Mouse (Mus musculus) stomach, embryonic 14.5 days (tissue): ENCODE measurements at regions not wholly inside any gene's neighbourhood (a gene's known extent, or its start where the extent isn't known, plus 50 kb on each side); places are given as distances from the start of the nearest gene placed in this dataset.

Experiments used
- ATAC-seq: fragments of 200-750 bp; cut with Nextera tagmentation; 2 replicates; pipeline ENCODE4 v1.8.0; 2017; ENCODE audit warnings: low read depth, moderate TSS enrichment; ENCODE audit not compliant: insufficient number of reproducible peaks, insufficient read depth, low FRiP score
- H3K27ac ChIP-seq: fragments of 300-500 bp; sonication (generic); 2 replicates; pipeline ENCODE4 v1.5.1; 2014; ENCODE audit warnings: mild to moderate bottlenecking, low read length, moderate library complexity, mixed read lengths
- H3K27me3 ChIP-seq: fragments of 300-500 bp; sonication (generic); 2 replicates; pipeline ENCODE4 v1.6.1; 2014; ENCODE audit warnings: low read length, control low read depth, mixed read lengths; ENCODE audit not compliant: control insufficient read depth, insufficient read depth
- H3K36me3 ChIP-seq: fragments of 300-500 bp; sonication (generic); 2 replicates; pipeline ENCODE4 v1.6.1; 2014; ENCODE audit warnings: mild to moderate bottlenecking, control low read depth, low read length, moderate library complexity, mixed read lengths; ENCODE audit not compliant: control insufficient read depth, insufficient read depth
- H3K4me1 ChIP-seq: fragments of 300-500 bp; sonication (generic); 2 replicates; pipeline ENCODE4 v1.6.1; 2014; ENCODE audit warnings: low read length, control low read depth, mixed read lengths; ENCODE audit not compliant: control insufficient read depth, insufficient read depth
- H3K4me2 ChIP-seq: fragments of 300-500 bp; sonication (generic); replicated peaks from 2 replicates; pipeline ENCODE4 v1.6.1; 2014; ENCODE audit warnings: low read depth, low read length, control low read depth
- H3K4me3 ChIP-seq: fragments of 300-500 bp; sonication (generic); 2 replicates; pipeline ENCODE4 v1.5.1; 2014; ENCODE audit warnings: low read depth, low read length, control low read depth
- H3K9ac ChIP-seq: fragments of 300-500 bp; sonication (generic); replicated peaks from 2 replicates; pipeline ENCODE4 v1.6.1; 2014; ENCODE audit warnings: low read depth, mild to moderate bottlenecking, control low read depth, low read length, moderate library complexity, mixed read lengths
- H3K9me3 ChIP-seq: fragments of 300-500 bp; sonication (generic); 2 replicates; pipeline ENCODE4 v1.6.1; 2016; ENCODE audit warnings: low read depth, low read length, control low read depth; ENCODE audit not compliant: control insufficient read depth
- WGBS: fragments of 180-500 bp; shearing (Covaris S2); extraction: QIAGEN DNeasy Blood & Tissue Kit; methylation state at CpG from one replicate; pipeline ENCODE4 v1.1.7; 2014; 5-methylcytosine and 5-hydroxymethylcytosine counted together

GRCm38 (mm10) chr6:33193823-33194222 lies 55.1 kb upstream of the Exoc4 start:
- Histone ChIP-seq H3K9me3 (no peaks in the 10 kb centered on the region), H3K4me3 (no peak overlapping the region), H3K9ac (no peak overlapping the region), H3K4me1 (0 out of 2 replicates have a peak, but pooled peaks cover 5% of the 10 kb centered on the region), H3K27ac (no peak overlapping the region), H3K27me3 (no peaks in the 10 kb centered on the region), H3K4me2 (no peak overlapping the region), H3K36me3 (no peaks in the 10 kb centered on the region)
- 0 out of 2 replicates have a peak, but pooled peaks have one; percentile 14 for ATAC-seq
- 76% methylated on average over 3 of the region's 3 CpGs for WGBS
